Mouse (Mus musculus): Measurements from ENCODE around the gene Gpcpd1. TPM values are rescaled to one million over a fixed set of nuclear protein-coding genes. Genes with fewer than 3 reads are reported as not detected.

Gpcpd1 gene
- polyA plus RNA-seq (2012), result 11.4 and 18.0 TPM in 2 replicates

- no peak for TF ChIP-seq GATA1 (IDR thresholded peaks at IDR 0.05; ENCODE audit: low read length)
Measured at GRCm38 (mm10) chr2:132587240-132587779, at the start of gene Gpcpd1. Gpcpd1 (minus strand) TSS chr2:132587729.

- no peak for TF ChIP-seq GATA1 (IDR thresholded peaks at IDR 0.05; ENCODE audit: low read length)
Measured at GRCm38 (mm10) chr2:132636534-132636933, 49.0 kb upstream of the Gpcpd1 start.

GRCm38 (mm10) chr2:132628626-132629025 lies 41.1 kb upstream of the Gpcpd1 start:
- TF ChIP-seq GATA1 (IDR thresholded peaks at IDR 0.05; ENCODE audit: low read length), result no peak

- TF ChIP-seq GATA1 (IDR thresholded peaks at IDR 0.05; ENCODE audit: low read length), result no peak
Measured at GRCm38 (mm10) chr2:132623092-132623491, 35.6 kb upstream of the Gpcpd1 start.

- TF ChIP-seq GATA1 (IDR thresholded peaks at IDR 0.05; ENCODE audit: low read length), result no peak
Measured at GRCm38 (mm10) chr2:132617693-132618092, 30.2 kb upstream of the Gpcpd1 start.

GRCm38 (mm10) chr2:132613581-132614188 lies 26.2 kb upstream of the Gpcpd1 start:
- TF ChIP-seq GATA1 (IDR thresholded peaks at IDR 0.05; ENCODE audit: low read length), result no peak

- no peak for TF ChIP-seq GATA1 (IDR thresholded peaks at IDR 0.05; ENCODE audit: low read length)
Measured at GRCm38 (mm10) chr2:132611551-132612233, 24.2 kb upstream of the Gpcpd1 start.

GRCm38 (mm10) chr2:132607141-132608093 lies 19.9 kb upstream of the Gpcpd1 start:
- TF ChIP-seq GATA1 (IDR thresholded peaks at IDR 0.05; ENCODE audit: low read length), result no peak

- TF ChIP-seq GATA1 (IDR thresholded peaks at IDR 0.05; ENCODE audit: low read length), result no peak
Measured at GRCm38 (mm10) chr2:132605795-132606563, 18.4 kb upstream of the Gpcpd1 start.

- no peak for TF ChIP-seq GATA1 (IDR thresholded peaks at IDR 0.05; ENCODE audit: low read length)
Measured at GRCm38 (mm10) chr2:132604922-132605321, 17.4 kb upstream of the Gpcpd1 start.

- TF ChIP-seq GATA1 (IDR thresholded peaks at IDR 0.05; ENCODE audit: low read length), result no peak
Measured at GRCm38 (mm10) chr2:132603706-132604105, 16.2 kb upstream of the Gpcpd1 start.

- TF ChIP-seq GATA1 (IDR thresholded peaks at IDR 0.05; ENCODE audit: low read length), result no peak
Measured at GRCm38 (mm10) chr2:132601777-132602176, 14.2 kb upstream of the Gpcpd1 start.

GRCm38 (mm10) chr2:132600081-132600480 lies 12.6 kb upstream of the Gpcpd1 start:
- no peak for TF ChIP-seq GATA1 (IDR thresholded peaks at IDR 0.05; ENCODE audit: low read length)

GRCm38 (mm10) chr2:132599127-132599526 lies 11.6 kb upstream of the Gpcpd1 start:
- TF ChIP-seq GATA1 (IDR thresholded peaks at IDR 0.05; ENCODE audit: low read length), result no peak

All from G1E-ER4 (cell line).